Mouse (Mus musculus) induced T-regulatory cell, adult 2 months (primary cell): Measurements from ENCODE around the gene Ptrh1.

Source experiments
- DNase-seq: peaks from one replicate; pipeline ENCODE4 v3.0.0-alpha.2; 2012; ENCODE audit warnings: low read depth

Ptrh1 gene

DNA sequence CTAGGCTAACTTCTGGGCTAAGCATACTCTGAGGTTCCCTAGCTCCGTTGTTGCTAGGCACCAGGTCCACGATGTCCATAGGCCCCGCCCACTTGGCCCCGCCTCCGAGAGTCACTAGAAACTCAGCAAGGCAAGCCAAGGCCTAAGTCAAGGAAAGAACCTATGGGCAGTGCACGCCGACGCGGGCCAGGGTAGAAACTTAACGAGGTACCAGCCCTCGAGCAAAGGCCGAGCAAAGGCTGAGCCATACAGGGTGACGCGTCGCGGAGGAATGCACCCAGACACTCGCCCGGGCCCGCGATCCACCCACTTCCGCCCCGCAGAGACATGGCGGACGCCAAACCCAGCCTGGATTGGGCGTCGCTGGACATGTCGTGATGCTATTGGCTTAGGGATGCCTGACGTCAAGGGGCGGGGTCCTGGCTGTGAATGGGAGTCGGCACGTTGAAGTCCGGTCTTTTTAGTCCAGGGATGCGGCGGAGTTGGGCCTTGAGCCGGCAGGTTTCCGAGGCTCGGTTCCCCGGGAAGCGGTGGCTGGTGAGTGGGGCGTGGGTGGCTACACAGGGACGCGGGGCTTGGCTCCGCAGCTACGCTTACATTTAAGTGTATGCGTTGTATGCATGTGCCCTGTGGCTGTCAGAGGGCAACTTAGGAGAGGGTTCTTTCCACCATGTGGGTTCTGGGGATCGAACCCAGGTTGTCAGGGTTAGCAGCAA, at the start of gene Ptrh1, which contains the start of gene Ttc16:
Ptrh1 (plus strand) TSS at position 428 of the 716 bp plus-strand sequence.
Ttc16 (minus strand) TSS at position 275 of the 716 bp plus-strand sequence.
- peak; percentile 99 for DNase-seq

DNA sequence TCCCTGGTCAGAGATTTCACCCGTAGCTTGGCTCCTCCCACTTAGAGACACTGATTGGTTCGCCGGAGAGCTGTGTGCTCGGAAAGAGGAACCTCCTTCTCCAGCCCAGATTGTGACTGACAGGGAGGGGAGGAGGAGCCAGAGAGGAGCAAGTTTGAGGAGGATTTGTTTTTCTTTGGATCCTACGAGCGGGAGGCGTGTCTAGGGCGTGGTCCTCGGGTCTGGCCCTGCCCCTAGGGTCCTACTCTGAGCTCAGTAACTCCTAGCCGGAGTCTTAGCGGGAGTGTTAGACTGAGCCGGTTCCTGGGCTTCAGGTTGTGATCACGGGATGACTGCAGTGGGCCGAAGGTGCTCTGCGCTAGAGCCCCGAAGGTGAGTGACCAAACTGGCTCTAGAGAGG, 48.2 kb upstream of the Ptrh1 start:
- DNase-seq, result peak; percentile 84

DNA sequence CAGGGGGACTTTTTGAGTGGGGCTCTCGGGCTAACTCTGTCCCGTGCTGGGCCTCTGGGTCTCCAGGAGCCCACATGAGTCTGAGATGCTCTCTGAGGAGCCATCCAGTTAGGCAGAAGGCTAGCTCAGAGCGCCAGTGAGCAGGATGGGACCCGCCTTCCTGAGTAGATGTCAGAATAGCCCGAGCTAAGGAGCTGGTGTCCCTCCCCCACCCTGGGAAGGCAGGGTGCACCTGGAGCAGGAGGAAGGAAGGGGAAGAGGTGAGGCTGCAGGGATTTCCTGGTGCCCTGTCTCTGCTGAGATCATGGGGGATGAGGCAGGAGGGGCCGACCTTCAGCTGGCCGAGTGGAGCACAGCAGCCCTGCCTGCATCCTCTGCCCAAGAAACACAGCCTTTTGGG, 47.1 kb upstream of the Ptrh1 start:
- DNase-seq, result no peak

DNA sequence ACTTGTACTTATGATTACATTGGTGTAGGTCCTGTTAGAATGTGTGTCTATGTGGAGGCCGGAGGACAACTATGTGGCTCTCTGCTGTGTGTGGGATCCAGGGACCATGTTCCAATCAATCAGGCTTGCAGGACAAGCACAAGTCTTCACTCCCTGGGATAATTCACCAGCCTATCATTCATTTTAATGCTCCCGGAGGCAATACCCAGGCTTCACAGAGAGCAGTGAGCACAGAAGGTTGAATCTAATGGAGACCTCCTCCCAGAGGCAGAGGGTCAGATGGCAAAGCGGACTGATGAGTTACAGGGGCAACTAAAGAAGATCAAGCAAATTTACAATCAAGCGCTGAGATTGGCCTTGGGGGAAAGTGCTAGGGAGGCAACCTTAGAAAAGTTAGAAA, 46.0 kb upstream of the Ptrh1 start:
- DNase-seq, result no peak

DNA sequence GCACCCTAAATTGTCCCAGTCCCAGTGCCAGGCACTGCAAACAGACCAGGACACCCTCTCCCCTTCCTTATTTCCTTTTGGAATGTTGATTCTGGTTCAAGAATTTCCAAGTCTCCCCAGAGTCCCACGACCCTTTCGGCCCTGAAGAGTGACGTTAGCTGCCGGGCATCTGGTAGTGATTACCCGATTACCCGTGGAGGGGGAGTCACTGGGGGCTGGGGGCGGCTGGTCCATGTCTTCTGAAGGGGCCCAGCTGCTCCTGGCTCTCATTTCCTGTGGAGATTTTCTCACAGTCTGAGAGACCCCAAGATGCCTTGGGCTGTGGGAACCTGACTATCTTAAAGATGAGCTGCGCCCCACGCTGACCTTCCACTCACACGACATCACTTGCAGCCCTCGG, 44.7 kb upstream of the Ptrh1 start:
- DNase-seq, result no peak

DNA sequence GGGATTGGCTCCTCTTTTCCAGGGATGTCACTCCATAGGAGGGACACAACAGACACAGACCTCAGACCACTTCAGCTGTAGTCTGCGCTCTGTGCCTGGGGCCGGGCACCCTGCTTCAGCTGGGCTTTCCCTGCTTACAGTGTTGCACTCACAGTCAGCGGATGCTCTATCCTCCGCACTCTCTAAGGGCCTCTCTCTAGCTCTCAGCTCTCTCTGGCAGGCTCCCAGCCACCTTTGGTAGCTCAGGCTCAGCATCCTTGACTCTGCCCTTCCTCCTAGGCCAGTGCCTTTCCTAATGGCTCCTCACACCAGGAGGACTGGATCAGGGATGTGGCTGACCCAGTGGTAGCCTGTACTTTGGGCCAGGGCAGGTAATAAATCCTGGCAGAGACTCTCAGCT, 43.7 kb upstream of the Ptrh1 start:
- DNase-seq, result no peak

DNA sequence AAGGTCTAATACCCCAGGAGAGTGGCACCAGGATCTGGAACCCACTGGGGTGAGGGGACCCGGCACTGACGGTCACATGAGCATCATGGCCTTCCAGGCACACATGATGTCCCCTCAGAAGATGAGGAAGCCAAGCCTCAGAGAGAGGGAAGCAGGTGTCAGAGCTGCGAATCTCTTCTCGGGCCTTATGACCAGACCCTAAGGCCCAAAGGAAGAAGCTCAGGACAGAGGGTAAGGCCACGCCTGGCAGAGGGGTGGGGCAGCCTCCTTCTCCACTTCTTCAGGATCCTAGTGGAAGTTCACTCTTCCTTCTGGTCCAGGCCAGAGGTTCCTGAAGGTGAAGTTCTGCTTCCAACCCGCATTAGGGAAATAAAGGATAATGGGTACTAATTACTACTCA, 42.9 kb upstream of the Ptrh1 start:
- no peak for DNase-seq

DNA sequence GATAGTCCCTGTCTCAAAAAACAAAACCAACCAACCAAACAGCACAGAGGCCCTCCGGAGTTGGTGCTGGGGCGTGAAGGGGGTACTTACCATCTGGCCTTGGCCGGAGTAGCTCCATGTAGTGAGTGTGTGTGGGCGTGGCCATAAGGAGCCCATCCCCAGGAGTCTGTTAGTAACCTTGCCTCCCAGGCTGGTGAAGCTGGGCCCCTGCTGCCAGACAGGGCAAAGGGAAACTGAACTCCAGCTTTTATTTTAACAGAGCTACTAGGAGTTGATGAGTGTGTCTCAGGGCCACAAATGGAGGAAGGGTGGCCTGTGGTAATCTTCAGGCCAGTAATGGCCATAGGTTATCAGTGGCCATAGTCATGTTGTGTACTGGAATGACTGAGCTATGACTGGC, 41.1 kb upstream of the Ptrh1 start:
- DNase-seq, result no peak

DNA sequence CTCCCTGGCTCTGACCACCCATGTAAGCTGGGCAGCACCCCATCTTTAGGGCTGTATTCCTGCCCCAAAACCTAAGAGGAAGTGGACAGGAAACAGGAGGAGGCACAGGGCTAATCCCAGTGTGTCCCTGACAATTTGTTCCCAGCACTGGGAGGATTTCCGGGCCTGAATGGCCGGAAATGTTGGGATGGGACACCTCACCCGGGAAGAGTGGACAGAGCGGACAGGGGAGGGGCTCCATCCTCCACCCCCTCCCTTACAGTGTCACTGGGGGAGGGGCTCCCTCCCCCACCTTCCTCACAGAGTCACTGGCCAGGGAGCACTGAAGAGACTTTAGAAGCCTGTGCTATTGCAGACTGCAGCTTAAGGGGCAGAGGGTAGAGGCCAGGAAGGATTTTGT, 40.7 kb upstream of the Ptrh1 start:
- DNase-seq, result no peak

DNA sequence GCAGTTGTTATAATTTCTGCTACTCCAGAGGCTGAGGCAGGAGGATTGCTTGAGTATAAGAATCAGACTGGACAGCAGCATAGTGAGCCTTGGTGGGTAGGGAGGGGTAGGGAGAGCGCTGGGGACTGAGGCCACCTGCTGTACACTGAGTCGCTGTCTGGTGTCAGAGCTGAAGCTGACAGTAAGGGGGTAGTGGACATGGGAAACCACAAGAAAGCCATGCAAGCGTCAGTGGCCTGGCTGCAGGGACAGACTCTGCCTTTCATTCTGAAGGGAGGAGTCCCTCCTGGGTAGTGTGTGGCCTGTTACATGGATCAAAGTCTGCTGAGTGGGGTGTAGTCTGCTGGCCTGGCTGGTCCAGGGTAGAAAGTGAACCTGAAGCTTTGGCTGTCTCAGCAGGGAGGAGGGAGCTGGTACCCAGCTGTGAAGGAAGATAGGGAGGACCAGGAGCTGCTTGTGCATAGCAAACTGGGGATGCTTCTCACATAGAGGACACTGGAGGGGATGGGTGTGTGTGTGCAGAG, 39.2 kb upstream of the Ptrh1 start:
- no peak for DNase-seq

DNA sequence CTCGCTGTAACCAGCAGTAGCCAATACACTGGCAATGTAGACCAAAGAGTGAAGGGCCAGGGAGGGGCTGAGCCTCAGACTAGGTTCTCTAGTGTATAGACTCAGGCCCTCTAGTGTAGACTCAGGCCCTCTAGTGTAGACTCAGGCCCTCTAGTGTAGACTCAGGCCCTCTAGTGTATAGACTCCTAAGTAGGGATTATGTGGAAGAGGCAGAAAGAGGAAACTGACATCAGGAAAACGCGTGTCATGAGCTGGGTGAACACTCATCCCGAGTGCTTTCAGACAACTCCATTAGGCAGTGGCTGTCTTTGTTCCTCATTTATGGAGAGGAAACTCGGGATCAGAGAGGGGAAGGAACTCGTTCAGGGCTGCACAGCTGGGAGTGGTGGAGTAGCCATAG, 38.6 kb upstream of the Ptrh1 start:
- DNase-seq, result no peak

DNA sequence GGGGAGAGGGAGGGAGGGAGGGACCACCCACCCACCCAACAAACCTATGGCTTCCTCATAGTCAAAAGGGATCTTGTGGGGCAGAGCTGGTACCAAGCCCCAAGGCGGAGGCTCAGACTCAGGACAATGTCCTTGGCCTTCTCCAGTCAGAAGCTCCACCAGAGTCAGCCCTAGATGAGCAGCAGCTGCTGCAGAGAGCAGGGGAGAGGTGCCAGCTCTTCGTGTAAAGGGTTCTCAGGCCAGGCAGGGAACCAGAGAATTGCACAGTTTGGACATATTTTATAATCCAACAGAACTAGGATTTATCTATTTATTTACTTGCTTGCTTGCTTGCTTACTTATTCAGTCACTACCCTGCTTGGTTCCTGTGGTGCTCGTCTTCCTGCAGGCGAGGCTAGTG, 36.3 kb upstream of the Ptrh1 start:
- no peak for DNase-seq

DNA sequence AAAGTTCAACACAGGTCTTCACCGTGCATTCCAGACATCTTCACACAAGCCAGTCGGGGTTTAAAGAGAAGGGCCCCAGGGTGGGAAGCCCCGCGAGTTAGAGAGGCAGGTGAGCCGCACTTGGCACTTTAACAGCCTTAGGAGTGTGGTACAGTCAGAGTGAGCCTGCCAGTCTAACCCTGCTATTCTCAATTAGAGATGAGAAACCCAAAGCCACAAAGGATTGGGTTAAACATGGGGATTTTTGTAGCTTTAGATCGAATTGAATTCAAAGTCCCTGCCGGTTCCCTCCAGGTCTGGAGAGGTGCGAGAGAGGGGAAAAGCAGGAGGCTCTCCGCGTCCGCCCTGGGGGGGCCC, 34.7 kb upstream of the Ptrh1 start, which contains the start of gene 6330409D20Rik:
6330409D20Rik (minus strand) TSS at position 101 of the 357 bp plus-strand sequence.
- DNase-seq, result no peak

DNA sequence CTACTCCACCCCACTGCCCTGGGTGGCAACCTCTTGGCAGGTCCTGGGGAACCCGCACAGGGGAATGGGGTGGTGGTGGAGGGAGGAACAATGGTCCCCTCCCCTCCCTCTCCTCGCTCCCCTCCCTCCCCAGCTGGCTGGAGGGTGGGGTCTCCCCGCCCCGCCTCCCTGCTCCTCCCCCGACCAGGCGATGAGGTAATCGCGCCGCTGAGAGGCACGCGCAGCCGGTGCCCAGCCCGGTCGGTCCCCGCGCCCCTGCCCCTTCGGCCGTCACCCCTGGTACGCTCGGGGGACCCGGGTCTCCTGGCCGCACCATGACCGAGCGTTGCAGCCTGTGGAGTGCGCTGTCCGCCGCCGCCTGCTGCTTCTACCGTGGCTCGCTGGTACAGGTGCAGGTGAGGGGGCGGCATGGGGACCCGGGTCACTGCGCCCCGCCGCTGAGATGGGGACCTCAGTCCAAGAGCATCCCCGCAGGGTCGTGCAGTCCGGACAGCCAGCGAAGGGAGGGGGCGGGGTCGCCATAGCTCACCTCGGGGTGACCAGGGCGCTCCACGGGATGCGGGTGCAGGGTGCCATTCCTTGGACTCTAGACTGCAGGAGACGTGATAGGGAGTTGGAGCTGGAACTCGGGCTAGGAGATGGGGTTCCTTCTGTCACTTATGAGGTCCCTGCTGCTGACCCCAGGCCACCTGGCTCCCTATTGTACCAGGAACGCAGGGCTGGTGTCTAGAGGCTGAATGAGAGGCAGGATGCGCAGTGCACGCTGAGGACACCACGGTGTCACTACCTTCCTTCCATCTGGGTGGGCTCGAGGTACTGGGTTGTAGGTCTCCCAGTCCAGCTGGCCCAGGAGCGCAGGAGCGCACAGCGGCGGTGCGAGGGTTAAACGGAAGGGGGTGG, 34.1 kb upstream of the Ptrh1 start:
- DNase-seq, result no peak

DNA sequence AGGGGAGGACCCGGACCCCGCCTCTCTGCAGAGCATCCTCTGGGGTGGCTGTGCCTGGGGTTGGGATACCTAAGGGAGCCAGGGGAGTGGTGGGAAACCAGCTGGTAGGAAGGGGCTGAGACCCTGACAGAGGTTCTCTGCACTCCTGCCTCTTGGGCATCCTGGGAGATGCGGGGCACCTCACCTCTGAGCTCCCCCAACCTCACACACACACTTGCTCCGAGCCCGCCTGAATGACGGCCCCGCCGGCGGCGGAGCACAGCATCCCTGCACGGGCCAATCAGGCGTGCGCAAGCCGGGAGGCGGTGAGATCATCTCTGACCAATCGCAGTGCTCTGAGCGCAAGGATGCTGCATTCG, 33.4 kb upstream of the Ptrh1 start:
- no peak for DNase-seq

DNA sequence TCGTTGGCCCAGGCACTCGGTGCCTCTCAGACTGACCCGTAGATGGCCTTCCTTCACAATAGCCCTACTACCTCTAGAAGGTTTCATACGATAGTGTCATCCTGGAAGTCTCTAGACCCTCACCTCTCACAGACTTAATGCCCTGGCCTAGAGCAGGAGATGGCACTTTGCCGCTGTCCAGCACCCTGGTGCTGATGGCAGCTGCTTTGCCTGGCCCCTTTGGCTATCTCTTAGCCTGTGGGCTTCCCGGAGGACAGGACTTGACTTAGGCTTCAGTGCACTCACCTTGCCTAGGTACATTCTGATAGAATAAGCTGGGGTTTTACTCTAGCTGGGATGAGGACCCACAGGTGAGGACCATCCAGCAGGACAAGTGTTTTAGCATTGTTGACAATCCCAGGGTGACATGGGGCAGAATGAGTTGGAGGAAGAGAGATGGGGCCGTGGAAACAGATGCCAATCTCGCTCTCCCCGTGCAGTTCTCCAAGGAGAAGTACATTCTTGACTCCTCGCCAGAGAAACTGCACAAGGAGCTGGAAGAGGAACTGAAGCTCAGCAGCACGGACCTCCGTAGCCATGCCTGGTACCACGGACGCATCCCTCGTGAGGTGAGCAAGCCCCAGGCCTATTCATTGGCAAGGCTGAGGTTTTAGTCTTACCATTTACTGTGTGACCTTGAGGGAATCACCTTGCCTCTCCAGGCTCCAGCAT, 31.2 kb upstream of the Ptrh1 start:
- no peak for DNase-seq

DNA sequence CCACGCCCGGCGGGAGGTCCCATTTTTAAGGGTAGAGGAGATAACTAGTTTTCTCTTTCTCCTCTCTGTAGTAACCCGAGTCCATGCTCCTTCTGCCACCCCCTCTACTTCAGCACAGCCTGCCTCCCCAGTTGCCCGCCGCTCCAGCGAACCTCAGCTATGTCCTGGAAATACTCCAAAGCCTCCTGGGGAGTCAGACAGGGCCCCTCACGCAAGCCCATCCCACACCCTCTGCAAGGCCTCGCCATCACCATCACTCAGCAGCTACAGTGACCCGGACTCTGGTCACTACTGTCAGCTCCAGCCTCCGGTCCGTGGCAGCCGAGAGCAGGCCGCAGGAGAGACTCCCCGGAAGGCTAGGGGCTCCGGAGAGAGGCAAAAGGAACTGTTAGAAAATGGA, 26.5 kb upstream of the Ptrh1 start:
- DNase-seq, result no peak

DNA sequence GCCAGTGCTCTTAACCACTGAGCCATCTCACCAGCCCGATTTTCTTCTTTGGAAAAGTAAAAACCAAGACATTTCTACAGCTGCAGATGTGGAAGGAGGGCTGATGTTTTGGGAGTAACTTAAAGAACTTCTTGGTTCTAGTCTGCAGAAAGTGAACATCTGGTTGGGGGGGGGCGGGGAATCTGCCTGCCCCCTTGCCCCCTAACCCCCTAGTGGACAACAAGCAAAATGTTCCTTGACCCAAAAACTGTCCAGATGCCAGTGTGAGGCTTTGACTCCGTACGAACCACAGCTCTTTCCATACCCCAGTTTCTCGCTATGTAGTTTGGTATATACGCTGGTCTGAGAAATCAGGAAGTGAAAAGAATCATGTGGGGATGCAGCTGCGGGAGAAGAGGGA, 25.4 kb upstream of the Ptrh1 start:
- no peak for DNase-seq

DNA sequence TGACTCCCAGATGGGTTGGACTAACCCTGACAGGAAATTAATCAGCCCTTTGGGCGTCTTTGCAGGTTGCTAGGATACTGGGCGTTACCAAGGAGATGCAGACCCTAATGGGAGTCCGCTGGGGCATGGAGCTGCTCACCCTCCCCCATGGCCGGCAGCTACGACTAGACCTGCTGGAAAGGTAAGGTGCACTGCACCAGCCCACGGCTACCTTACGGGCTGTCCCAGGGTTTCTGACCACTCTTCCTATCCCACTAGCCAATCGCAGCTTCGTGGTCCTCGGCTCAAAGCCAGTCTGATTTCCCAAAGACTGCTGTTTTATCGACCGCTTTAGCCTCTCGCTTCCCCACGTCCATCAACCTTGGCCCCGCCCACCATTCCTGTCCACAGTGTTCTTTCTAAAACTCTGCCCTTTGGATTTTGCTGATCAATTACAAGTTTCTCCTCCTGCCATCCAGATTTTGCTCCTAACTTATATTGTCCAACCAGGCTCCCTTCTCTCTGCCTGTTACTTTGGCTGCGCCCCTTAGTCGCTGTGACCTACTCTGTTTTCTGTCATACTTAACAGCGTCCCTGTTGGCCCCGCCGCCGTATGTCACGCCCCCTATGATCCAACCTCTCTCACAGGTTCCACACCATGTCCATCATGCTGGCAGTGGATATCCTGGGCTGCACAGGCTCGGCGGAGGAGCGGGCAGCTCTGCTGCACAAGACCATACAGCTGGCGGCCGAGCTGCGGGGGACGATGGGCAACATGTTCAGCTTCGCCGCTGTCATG, 24.5 kb upstream of the Ptrh1 start:
- DNase-seq, result no peak

DNA sequence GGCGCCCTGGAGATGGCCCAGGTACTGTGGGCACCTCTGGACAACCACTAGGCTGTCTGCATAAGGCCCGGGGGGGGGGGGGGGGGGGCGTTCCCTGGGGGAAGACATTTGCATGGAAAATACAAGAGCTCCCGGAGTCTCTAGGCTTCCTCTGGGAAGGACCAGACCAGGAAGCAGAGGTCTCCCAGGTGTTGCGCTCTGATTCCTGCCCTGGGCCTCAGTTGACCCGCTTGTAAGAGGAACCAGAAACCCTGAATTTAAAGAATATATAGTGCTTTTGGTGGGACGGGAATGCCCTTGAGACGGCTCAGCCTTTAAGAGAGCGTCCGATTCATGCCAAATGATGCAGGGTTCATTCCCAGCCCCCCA, 23.9 kb upstream of the Ptrh1 start:
- DNase-seq, result no peak

DNA sequence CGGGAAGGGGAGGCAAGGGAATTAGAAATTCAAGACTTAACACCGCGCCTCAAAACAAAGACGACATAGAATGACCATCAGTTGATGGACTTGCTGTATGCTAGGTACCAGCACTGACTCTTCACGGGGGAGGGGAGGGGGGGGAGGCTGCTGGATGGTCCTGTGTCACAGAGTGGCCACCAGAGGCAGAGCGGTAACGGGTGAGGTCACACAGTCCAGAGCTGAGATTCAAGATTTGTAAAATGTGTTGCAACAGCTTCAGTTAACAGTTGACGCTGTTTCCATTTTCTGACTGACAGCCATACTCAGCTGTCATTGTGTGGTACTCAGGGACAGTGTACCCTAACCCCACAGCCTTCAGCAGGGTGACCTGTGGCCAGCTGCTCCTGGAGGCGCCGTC, 23.4 kb upstream of the Ptrh1 start:
- DNase-seq, result no peak

DNA sequence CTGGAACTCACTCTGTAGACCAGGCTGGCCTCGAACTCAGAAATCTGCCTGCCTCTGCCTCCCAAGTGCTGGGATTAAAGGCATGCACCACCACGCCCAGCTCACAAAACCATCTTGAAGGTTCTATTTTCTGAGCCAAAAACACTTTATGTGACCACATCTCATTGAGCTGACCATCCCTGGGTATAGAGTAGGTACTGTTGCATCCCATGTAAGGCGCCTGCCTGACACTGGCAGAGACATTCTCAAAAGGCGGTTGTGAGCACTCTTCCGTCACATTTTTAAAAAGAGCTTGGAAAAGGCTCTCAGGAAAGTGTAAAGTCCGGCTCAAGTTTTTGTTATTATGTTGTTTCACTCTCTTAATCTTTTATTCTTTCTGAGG, 18.9 kb upstream of the Ptrh1 start:
- no peak for DNase-seq
